Mouse (Mus musculus) stomach, embryonic 14.5 days (tissue): Measurements from ENCODE around the gene Ocrl. TPM values are rescaled to one million over a fixed set of nuclear protein-coding genes. Genes with fewer than 3 reads are reported as not detected.

Experiments
- ATAC-seq: fragments of 200-750 bp; cut with Nextera tagmentation; 2 replicates; pipeline ENCODE4 v1.8.0; 2017; ENCODE audit warnings: low read depth, moderate TSS enrichment; ENCODE audit not compliant: insufficient number of reproducible peaks, insufficient read depth, low FRiP score
- H3K27ac ChIP-seq: fragments of 300-500 bp; sonication (generic); 2 replicates; pipeline ENCODE4 v1.5.1; 2014; ENCODE audit warnings: mild to moderate bottlenecking, low read length, moderate library complexity, mixed read lengths
- H3K27me3 ChIP-seq: fragments of 300-500 bp; sonication (generic); 2 replicates; pipeline ENCODE4 v1.6.1; 2014; ENCODE audit warnings: low read length, control low read depth, mixed read lengths; ENCODE audit not compliant: control insufficient read depth, insufficient read depth
- H3K36me3 ChIP-seq: fragments of 300-500 bp; sonication (generic); 2 replicates; pipeline ENCODE4 v1.6.1; 2014; ENCODE audit warnings: mild to moderate bottlenecking, control low read depth, low read length, moderate library complexity, mixed read lengths; ENCODE audit not compliant: control insufficient read depth, insufficient read depth
- H3K4me1 ChIP-seq: fragments of 300-500 bp; sonication (generic); 2 replicates; pipeline ENCODE4 v1.6.1; 2014; ENCODE audit warnings: low read length, control low read depth, mixed read lengths; ENCODE audit not compliant: control insufficient read depth, insufficient read depth
- H3K4me2 ChIP-seq: fragments of 300-500 bp; sonication (generic); replicated peaks from 2 replicates; pipeline ENCODE4 v1.6.1; 2014; ENCODE audit warnings: low read depth, low read length, control low read depth
- H3K4me3 ChIP-seq: fragments of 300-500 bp; sonication (generic); 2 replicates; pipeline ENCODE4 v1.5.1; 2014; ENCODE audit warnings: low read depth, low read length, control low read depth
- H3K9ac ChIP-seq: fragments of 300-500 bp; sonication (generic); replicated peaks from 2 replicates; pipeline ENCODE4 v1.6.1; 2014; ENCODE audit warnings: low read depth, mild to moderate bottlenecking, control low read depth, low read length, moderate library complexity, mixed read lengths
- H3K9me3 ChIP-seq: fragments of 300-500 bp; sonication (generic); 2 replicates; pipeline ENCODE4 v1.6.1; 2016; ENCODE audit warnings: low read depth, low read length, control low read depth; ENCODE audit not compliant: control insufficient read depth
- WGBS: fragments of 180-500 bp; shearing (Covaris S2); extraction: QIAGEN DNeasy Blood & Tissue Kit; methylation state at CpG from one replicate; pipeline ENCODE4 v1.1.7; 2014; 5-methylcytosine and 5-hydroxymethylcytosine counted together
- polyA plus RNA-seq: library from polyadenylated mRNA; unstranded; fragments of >200 nt; fragmentation: Nextera tagmentation; extraction: Ambion mirVana; gene quantifications from 2 replicates; pipeline ENCODE4 v1.2.1, GENCODE M21; 2014

Ocrl gene
- 29.5 and 32.6 TPM in 2 replicates for polyA plus RNA-seq

- Histone ChIP-seq H3K9me3 (no peaks in the 10 kb centered on the region), H3K4me3 (peak within 1 kb of the TSS; percentile 53), H3K9ac (peak within 1 kb of the TSS; percentile 38; the same call in 1 of the 2 replicates), H3K4me2 (peak within 1 kb of the TSS; percentile 51), H3K27me3 (no peaks in the 10 kb centered on the region), H3K36me3 (no peaks in the 10 kb centered on the region), H3K4me1 (no peaks in the 10 kb centered on the region), H3K27ac (peak within 1 kb of the TSS; percentile 75; the same call in 1 of the 2 replicates)
- ATAC-seq, result peak; percentile 88
- WGBS, result 22% methylated on average over 31 of the region's 35 CpGs
Observed at GRCm38 (mm10) chrX:47912306-47912792, at the start of gene Ocrl. Ocrl (plus strand) TSS chrX:47912387.

GRCm38 (mm10) chrX:47880052-47880451, 32.1 kb upstream of the Ocrl start:
- no peak overlapping the region for H3K27ac ChIP-seq
- no peaks in the 10 kb centered on the region for H3K4me1 ChIP-seq
- H3K4me3 ChIP-seq, result no peak overlapping the region
- no peaks in the 10 kb centered on the region for H3K36me3 ChIP-seq
- no peak overlapping the region for H3K4me2 ChIP-seq
- no peak for ATAC-seq
- no peaks in the 10 kb centered on the region for H3K9me3 ChIP-seq
- no peaks in the 10 kb centered on the region for H3K27me3 ChIP-seq
- no peak overlapping the region for H3K9ac ChIP-seq
- 36% methylated on average over 2 of the region's 2 CpGs for WGBS

- no peak overlapping the region for H3K9ac ChIP-seq
- H3K9me3 ChIP-seq, result no peaks in the 10 kb centered on the region
- no peak overlapping the region for H3K4me3 ChIP-seq
- H3K27ac ChIP-seq, result no peak overlapping the region
- no peaks in the 10 kb centered on the region for H3K4me1 ChIP-seq
- ATAC-seq, result no peak
- 69% methylated on average over 6 of the region's 6 CpGs for WGBS
- H3K27me3 ChIP-seq, result no peaks in the 10 kb centered on the region
- H3K4me2 ChIP-seq, result no peak overlapping the region
- no peaks in the 10 kb centered on the region for H3K36me3 ChIP-seq
Observed at GRCm38 (mm10) chrX:47882813-47883212, 29.4 kb upstream of the Ocrl start.

- WGBS, result 60% methylated on average over 2 of the region's 2 CpGs
Observed at GRCm38 (mm10) chrX:47887401-47887800, 24.8 kb upstream of the Ocrl start.

GRCm38 (mm10) chrX:47891243-47891906, 20.8 kb upstream of the Ocrl start:
- H3K4me2 ChIP-seq, result peak overlapping the region; percentile 47
- H3K4me1 ChIP-seq, result no peaks in the 10 kb centered on the region
- H3K36me3 ChIP-seq, result no peaks in the 10 kb centered on the region
- peak overlapping the region; percentile 59 for H3K4me3 ChIP-seq
- H3K27me3 ChIP-seq, result no peaks in the 10 kb centered on the region
- peak overlapping the region; percentile 53 for H3K9ac ChIP-seq
- WGBS, result 17% methylated on average over 11 of the region's 12 CpGs
- no peaks in the 10 kb centered on the region for H3K9me3 ChIP-seq
- no peak; the same call in 1 of the 2 replicates for ATAC-seq
- peak overlapping the region; percentile 66; the same call in 1 of the 2 replicates for H3K27ac ChIP-seq

More at GRCm38 (mm10) chrX:47887401-47887800, 24.8 kb upstream of the Ocrl start:
- Histone ChIP-seq H3K27ac (no peak overlapping the region), H3K36me3 (no peaks in the 10 kb centered on the region), H3K27me3 (no peaks in the 10 kb centered on the region), H3K9ac (no peak overlapping the region), H3K4me2 (no peak overlapping the region), H3K4me1 (no peaks in the 10 kb centered on the region), H3K9me3 (no peaks in the 10 kb centered on the region), H3K4me3 (no peak overlapping the region)
- ATAC-seq, result no peak

- Histone ChIP-seq H3K9ac (peak overlapping the region; percentile 53), H3K4me3 (peak overlapping the region; percentile 59), H3K36me3 (no peaks in the 10 kb centered on the region), H3K27me3 (no peaks in the 10 kb centered on the region), H3K4me1 (no peaks in the 10 kb centered on the region), H3K27ac (peak overlapping the region; percentile 66; the same call in 1 of the 2 replicates), H3K4me2 (peak overlapping the region; percentile 47), H3K9me3 (no peaks in the 10 kb centered on the region)
- ATAC-seq, result peak; percentile 78; the same call in 1 of the 2 replicates
- WGBS, result 24% methylated on average over 28 of the region's 36 CpGs
Observed at GRCm38 (mm10) chrX:47891907-47892430, 20.2 kb upstream of the Ocrl start.

GRCm38 (mm10) chrX:47892431-47893024, 19.7 kb upstream of the Ocrl start, which contains the start of gene Smarca1:
Smarca1 (minus strand) TSS chrX:47892974.
- Histone ChIP-seq H3K9ac (peak within 1 kb of the TSS; percentile 53), H3K4me1 (no peaks in the 10 kb centered on the region), H3K4me2 (peak within 1 kb of the TSS; percentile 47), H3K9me3 (no peaks in the 10 kb centered on the region), H3K36me3 (no peaks in the 10 kb centered on the region), H3K27me3 (no peaks in the 10 kb centered on the region), H3K4me3 (peak within 1 kb of the TSS; percentile 59), H3K27ac (peak within 1 kb of the TSS; percentile 66; the same call in 1 of the 2 replicates)
- 32% methylated on average over 16 of the region's 17 CpGs for WGBS
- ATAC-seq, result peak; percentile 76; the same call in 1 of the 2 replicates

- no peaks in the 10 kb centered on the region for H3K9me3 ChIP-seq
- H3K4me3 ChIP-seq, result peak overlapping the region; percentile 53
- peak overlapping the region; percentile 51 for H3K4me2 ChIP-seq
- no peaks in the 10 kb centered on the region for H3K27me3 ChIP-seq
- peak overlapping the region; percentile 38; the same call in 1 of the 2 replicates for H3K9ac ChIP-seq
- no peaks in the 10 kb centered on the region for H3K36me3 ChIP-seq
- 13% methylated on average over 8 of the region's 8 CpGs for WGBS
- H3K27ac ChIP-seq, result no peak overlapping the region
- no peaks in the 10 kb centered on the region for H3K4me1 ChIP-seq
- no peak for ATAC-seq
Observed at GRCm38 (mm10) chrX:47912904-47913542, 836 bp downstream of the Ocrl start.
